Mouse (Mus musculus) G1E (cell line): ENCODE data around the gene Sphk2. TPM values are rescaled to one million over a fixed set of nuclear protein-coding genes. Genes with fewer than 3 reads are reported as not detected.
"Not testable (repeated sequence)": the region's sequence is repeated elsewhere in the genome, so short reads cannot be mapped to it uniquely, and the experiment has no call there.

Experiments used
- ATAC-seq: 2 replicates; pipeline ENCODE4 v1.8.0; 2016; ENCODE audit warnings: mild to moderate bottlenecking; ENCODE audit not compliant: insufficient number of reproducible peaks, poor library complexity, low FRiP score, severe bottlenecking; ENCODE audit errors: extremely low read depth
- DNase-seq: peaks from one replicate; pipeline ENCODE4 v3.0.0; 2012; ENCODE audit warnings: low spot score
- H3K27me3 ChIP-seq: 2 replicates; pipeline ENCODE4 v1.6.1; 2012; ENCODE audit warnings: mild to moderate bottlenecking, low read length, inconsistent platforms; ENCODE audit not compliant: insufficient read depth
- H3K36me3 ChIP-seq: replicated peaks from 2 replicates; pipeline ENCODE3; 2012; ENCODE audit warnings: mild to moderate bottlenecking, inconsistent platforms
- H3K4me1 ChIP-seq: 2 replicates; pipeline ENCODE4 v1.6.1; 2012; ENCODE audit warnings: low read depth, low read length, inconsistent platforms, mixed read lengths; ENCODE audit not compliant: insufficient read depth
- H3K4me3 ChIP-seq: 2 replicates; pipeline ENCODE4 v1.5.1; 2012; ENCODE audit warnings: low read depth, mild to moderate bottlenecking, inconsistent platforms, low read length, moderate library complexity, mixed read lengths
- H3K9me3 ChIP-seq: replicated peaks from 2 replicates; pipeline ENCODE4 v1.6.1; 2012; ENCODE audit warnings: inconsistent platforms
- CTCF ChIP-seq: IDR thresholded peaks from 2 replicates; pipeline ENCODE4 v1.5.1; 2012; ENCODE audit warnings: low read depth, low read length, inconsistent platforms, mixed read lengths
- GATA1 ChIP-seq: IDR thresholded peaks from 2 replicates; pipeline ENCODE4 v1.6.1; 2012; ENCODE audit warnings: borderline replicate concordance, low read length, inconsistent platforms, mixed read lengths
- GATA2 ChIP-seq: IDR thresholded peaks from 2 replicates; pipeline ENCODE4 v1.6.1; 2012; ENCODE audit warnings: low read depth, low read length, inconsistent platforms, borderline replicate concordance
- POLR2AphosphoS5 ChIP-seq: IDR thresholded peaks from 2 replicates; pipeline ENCODE4 v1.6.1; 2012; ENCODE audit warnings: low read depth, low read length, inconsistent platforms; ENCODE audit not compliant: insufficient replicate concordance
- TAL1 ChIP-seq: conservative IDR thresholded peaks from 2 replicates; pipeline ENCODE4 v1.6.1; 2012; ENCODE audit warnings: low read depth, low read length, inconsistent platforms, mixed read lengths
- polyA plus RNA-seq: library from polyadenylated mRNA; stranded (reverse); fragments of >175 nt; gene quantifications from 2 replicates; pipeline ENCODE4 v1.2.3, GENCODE M21; 2012
- total RNA-seq, 2 experiments: library from RNA; stranded (forward) in 1 of 2; stranded (reverse) in 1 of 2; fragments of 200-1000 nt in 1 of 2; fragments of >200 nt in 1 of 2; fragmentation: Nextera tagmentation in 1 of 2; gene quantifications; 2 replicates each; pipeline ENCODE4 v1.2.3; 2014 to 2017

Gene Sphk2
- total and polyA plus RNA-seq, 3 experiments = 9.3 to 96.0 (median 21.4) TPM

DNA sequence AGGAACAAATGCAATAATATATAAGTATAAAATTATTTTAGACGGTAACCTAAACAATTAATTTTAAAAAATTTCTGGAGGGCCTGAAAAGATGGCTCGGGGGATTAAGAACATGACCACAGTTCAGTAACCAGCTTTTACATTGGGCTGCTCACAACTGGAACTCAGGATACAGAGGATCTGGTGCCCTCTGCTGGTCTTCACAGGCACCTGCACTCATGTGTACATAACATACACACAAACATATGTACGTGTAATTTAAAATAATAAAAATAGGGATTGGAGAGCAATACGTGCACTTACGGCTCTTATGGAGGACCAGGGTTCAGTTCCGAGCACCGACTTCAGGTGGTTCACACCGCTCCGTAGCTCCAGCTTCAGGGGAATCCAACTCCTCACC is 48.9 kb downstream of the Sphk2 start:
- TF ChIP-seq POLR2AphosphoS5 (no peak), GATA2 (no peak)
- Histone ChIP-seq H3K4me1 (no peaks in the 10 kb centered on the region), H3K9me3 (0 out of 2 replicates have a peak, but pooled peaks cover 3% of the 10 kb centered on the region), H3K27me3 (peaks cover 45% of the 10 kb centered on the region), H3K4me3 (no peak overlapping the region), H3K36me3 (no peaks in the 10 kb centered on the region)
- no peak for ATAC-seq
- DNase-seq = no peak

DNA sequence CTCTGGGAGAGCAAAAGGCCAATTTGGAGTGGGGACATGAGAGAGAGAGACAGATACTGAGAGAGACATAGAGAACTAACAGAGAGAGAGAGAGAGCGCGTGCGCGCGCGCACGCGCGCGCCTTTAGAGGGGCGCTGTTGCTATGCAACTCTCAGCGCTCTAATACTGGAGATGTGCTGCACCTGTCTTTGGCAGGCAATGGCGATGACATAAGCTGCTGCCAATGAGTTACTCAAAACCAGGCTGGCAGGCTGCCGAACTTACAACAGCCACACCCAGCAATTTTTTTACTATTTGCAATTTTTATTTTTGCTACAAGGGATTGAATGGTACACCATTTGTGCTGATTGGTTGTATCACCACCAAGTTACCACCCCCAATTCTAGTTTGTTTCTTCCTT is 50.0 kb downstream of the Sphk2 start:
- no peak for ATAC-seq
- no peak for DNase-seq
- 0 out of 2 replicates have a peak, but pooled peaks cover 3% of the 10 kb centered on the region for H3K9me3 ChIP-seq
- no peak overlapping the region for H3K4me3 ChIP-seq
- no peaks in the 10 kb centered on the region for H3K36me3 ChIP-seq
- no peak for TF ChIP-seq GATA1
- peaks cover 43% of the 10 kb centered on the region for H3K27me3 ChIP-seq
- H3K4me1 ChIP-seq = no peaks in the 10 kb centered on the region

DNA sequence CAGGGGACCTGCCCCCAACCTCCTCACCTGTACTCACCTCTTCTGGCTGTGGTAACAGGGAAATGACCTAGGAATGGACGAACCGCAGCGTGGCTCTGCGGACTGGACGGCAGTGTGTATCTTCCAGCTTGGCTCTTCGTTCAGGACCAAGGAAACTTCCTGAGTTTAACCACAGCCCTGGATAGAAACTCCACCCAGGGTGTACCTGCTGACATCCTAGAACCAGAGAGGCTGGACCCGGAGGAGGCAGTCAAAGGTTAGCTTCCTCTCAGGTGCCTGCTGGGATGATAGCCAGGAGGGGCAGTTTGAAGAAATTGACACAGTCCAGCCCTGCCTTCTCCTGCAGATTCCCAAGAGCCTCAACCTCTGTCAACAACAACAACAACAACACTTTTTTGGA is 51.6 kb downstream of the Sphk2 start, which contains the start of gene Fut2:
Fut2 (minus strand) TSS at position 234 of the 400 bp plus-strand sequence.
- ATAC-seq (no peak), DNase-seq (no peak)
- Histone ChIP-seq H3K27me3 (peaks cover 34% of the 10 kb centered on the region), H3K4me3 (no peak within 1 kb of the TSS), H3K36me3 (no peaks in the 10 kb centered on the region), H3K9me3 (0 out of 2 replicates have a peak, but pooled peaks cover 3% of the 10 kb centered on the region), H3K4me1 (no peaks in the 10 kb centered on the region)
- no peak for TF ChIP-seq GATA1
- no peak for TF ChIP-seq CTCF
- TF ChIP-seq TAL1 = no peak
- TF ChIP-seq POLR2AphosphoS5 = no peak
- TF ChIP-seq GATA2 = no peak

DNA sequence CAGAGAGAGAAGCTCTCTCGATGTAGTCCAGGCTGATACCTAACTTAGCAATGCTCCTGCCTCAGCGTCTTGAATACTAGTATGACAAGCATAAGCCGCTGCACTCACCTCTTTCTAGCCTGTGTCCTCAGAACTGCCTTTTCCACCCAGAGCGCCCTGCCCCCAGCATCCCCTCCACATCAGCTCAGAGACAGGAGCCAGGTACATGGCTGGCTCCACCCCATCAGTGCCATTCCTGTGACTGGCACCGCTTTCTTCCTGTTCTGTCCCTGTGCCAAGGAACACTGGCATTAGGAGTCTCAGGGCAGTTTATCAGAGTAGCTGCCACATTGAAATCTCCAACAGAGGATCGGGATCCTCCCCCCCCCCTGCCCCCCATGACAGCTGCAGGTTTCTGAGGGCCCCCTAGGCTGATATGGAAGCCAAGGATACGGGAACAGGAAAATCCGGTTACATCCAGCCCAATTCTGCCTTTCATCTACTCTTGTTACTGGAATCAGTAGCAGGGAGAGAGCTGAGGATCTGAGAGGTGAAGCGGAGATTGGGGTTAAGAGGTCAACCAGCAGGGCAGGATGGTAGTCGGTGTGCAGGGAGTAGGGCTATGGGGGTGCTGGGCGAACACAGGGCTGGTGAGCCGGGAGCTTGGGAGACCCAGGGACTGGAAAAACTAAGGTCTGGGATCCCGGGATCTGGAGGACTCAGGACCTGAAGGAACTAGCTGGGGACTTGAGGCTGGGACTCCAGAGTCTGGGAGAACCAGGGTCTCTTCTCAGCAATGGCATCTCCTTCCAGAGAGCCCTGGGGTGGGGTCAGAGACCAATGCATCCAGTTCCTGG is 52.3 kb downstream of the Sphk2 start:
- no peak overlapping the region for H3K4me3 ChIP-seq
- no peaks in the 10 kb centered on the region for H3K36me3 ChIP-seq
- H3K4me1 ChIP-seq = no peaks in the 10 kb centered on the region
- ATAC-seq (no peak), DNase-seq (no peak)
- H3K27me3 ChIP-seq = peaks cover 34% of the 10 kb centered on the region
- no peak for TF ChIP-seq CTCF
- TF ChIP-seq TAL1 = no peak
- no peak for TF ChIP-seq GATA1
- TF ChIP-seq GATA2 = no peak
- H3K9me3 ChIP-seq = 0 out of 2 replicates have a peak, but pooled peaks cover 3% of the 10 kb centered on the region

DNA sequence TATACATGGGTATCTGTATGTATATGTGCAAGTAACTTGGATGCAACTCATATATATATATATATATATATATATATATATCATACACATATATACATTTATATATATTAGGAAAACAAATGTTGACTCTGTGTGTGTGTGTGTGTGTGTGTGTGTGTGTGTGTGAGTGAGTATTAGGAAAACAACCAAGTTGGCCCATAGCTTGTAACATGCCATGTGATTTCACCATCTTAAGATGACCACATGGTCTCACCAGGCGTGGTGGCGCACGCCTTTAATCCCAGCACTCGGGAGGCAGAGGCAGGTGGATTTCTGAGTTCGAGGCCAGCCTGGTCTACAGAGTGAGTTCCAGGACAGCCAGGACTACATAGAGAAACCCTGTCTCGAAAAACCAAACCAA is 56.1 kb downstream of the Sphk2 start:
- peaks cover 31% of the 10 kb centered on the region for H3K27me3 ChIP-seq
- H3K9me3 ChIP-seq, H3K4me3 ChIP-seq, ATAC-seq, H3K36me3 ChIP-seq, H3K4me1 ChIP-seq, DNase-seq: not testable (repeated sequence)

DNA sequence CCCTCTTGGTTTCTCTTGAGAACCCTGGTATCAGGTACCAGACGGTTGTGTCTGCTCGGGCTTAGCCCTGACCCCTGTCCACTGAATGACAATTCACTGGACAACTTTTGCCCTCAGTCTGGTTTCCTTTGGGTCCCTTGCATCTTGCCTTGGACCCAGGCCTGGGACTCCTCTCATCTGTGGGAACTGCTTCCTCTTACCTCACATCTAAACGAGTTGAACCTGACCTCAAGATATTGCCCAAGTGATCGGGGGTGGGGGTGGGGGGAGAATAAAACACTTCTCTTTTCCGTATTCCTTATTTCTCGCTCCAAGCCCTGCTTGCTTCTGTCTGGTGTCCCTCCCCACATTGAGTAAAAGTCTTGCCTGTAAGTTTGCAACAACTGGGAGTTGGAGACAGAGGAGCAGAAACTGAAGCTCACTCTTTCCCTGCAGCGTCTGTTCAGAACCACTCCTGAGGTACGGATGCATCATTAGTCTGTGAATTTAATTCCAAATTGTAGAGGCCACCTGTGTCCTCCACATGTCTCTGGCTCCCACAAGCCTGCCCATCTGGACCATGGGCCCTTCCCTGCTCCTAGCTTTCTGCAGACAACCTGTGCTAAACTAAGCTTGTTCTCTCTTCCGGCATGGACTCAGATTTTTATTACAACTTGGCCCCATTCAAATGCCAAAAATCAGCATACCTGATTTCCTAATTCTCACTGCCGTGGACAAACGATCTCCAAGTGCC is 56.9 kb downstream of the Sphk2 start:
- no peak for DNase-seq

More for the DNA sequence above, 56.9 kb downstream of the Sphk2 start:
- ATAC-seq = no peak
- Histone ChIP-seq H3K36me3 (no peaks in the 10 kb centered on the region), H3K9me3 (no peaks in the 10 kb centered on the region), H3K4me1 (no peaks in the 10 kb centered on the region), H3K27me3 (peaks cover 31% of the 10 kb centered on the region), H3K4me3 (no peak overlapping the region)
- TF ChIP-seq TAL1 (no peak), GATA2 (no peak), GATA1 (no peak), POLR2AphosphoS5 (no peak)

Other genes with a start within 250 kb of the Sphk2 start
Only the 20 nearest of the 32 such genes appear.
- gene Bcat2, start 147.8 kb downstream of the Sphk2 start, total RNA-seq (2014; fragmentation: Nextera tagmentation) = 149 and 178 TPM in 2 replicates
- gene Bcat2, start 147.8 kb downstream of the Sphk2 start, total RNA-seq (2017) = 45.9 and 47.0 TPM in 2 replicates
- gene Bcat2, start 147.8 kb downstream of the Sphk2 start, polyA plus RNA-seq = 73.1 and 114 TPM in 2 replicates
- gene Fgf21, start 102.5 kb downstream of the Sphk2 start, total RNA-seq (2014; fragmentation: Nextera tagmentation) = not detected in 2 replicates
- gene Fgf21, start 102.5 kb downstream of the Sphk2 start, total RNA-seq (2017) = 0.16 TPM in 1 of 2 replicates, not detected in the other
- not detected in 2 replicates for gene Fgf21, start 102.5 kb downstream of the Sphk2 start, polyA plus RNA-seq
- gene Fut1, start 100.7 kb downstream of the Sphk2 start, total RNA-seq (2014; fragmentation: Nextera tagmentation) = not detected in 2 replicates
- 0.16 TPM in 1 of 2 replicates, not detected in the other for gene Fut1, start 100.7 kb downstream of the Sphk2 start, total RNA-seq (2017)
- gene Fut1, start 100.7 kb downstream of the Sphk2 start, polyA plus RNA-seq = not detected in 2 replicates
- gene Izumo1, start 96.2 kb downstream of the Sphk2 start, total RNA-seq (2014; fragmentation: Nextera tagmentation) = 0.68 TPM in 1 of 2 replicates, not detected in the other
- 0.05 TPM in 1 of 2 replicates, not detected in the other for gene Izumo1, start 96.2 kb downstream of the Sphk2 start, total RNA-seq (2017)
- gene Izumo1, start 96.2 kb downstream of the Sphk2 start, polyA plus RNA-seq = 0.10 and 0.12 TPM in 2 replicates
- 0.60 and 0.83 TPM in 2 replicates for gene Rasip1, start 90.5 kb downstream of the Sphk2 start, total RNA-seq (2014; fragmentation: Nextera tagmentation)
- 0.06 and 0.11 TPM in 2 replicates for gene Rasip1, start 90.5 kb downstream of the Sphk2 start, total RNA-seq (2017)
- gene Rasip1, start 90.5 kb downstream of the Sphk2 start, polyA plus RNA-seq = 0.90 and 0.95 TPM in 2 replicates
- not detected in 2 replicates for gene Mamstr, start 78.0 kb downstream of the Sphk2 start, total RNA-seq (2014; fragmentation: Nextera tagmentation)
- gene Mamstr, start 78.0 kb downstream of the Sphk2 start, total RNA-seq (2017) = not detected in 2 replicates
- not detected in 2 replicates for gene Mamstr, start 78.0 kb downstream of the Sphk2 start, polyA plus RNA-seq
- gene Fut2, start 51.6 kb downstream of the Sphk2 start, total RNA-seq (2014; fragmentation: Nextera tagmentation) = not detected in 2 replicates
- gene Fut2, start 51.6 kb downstream of the Sphk2 start, total RNA-seq (2017) = 0.38 TPM in 1 of 2 replicates, not detected in the other
- not detected in 2 replicates for gene Fut2, start 51.6 kb downstream of the Sphk2 start, polyA plus RNA-seq
- gene Ntn5, start 34.0 kb downstream of the Sphk2 start, total RNA-seq (2014; fragmentation: Nextera tagmentation) = not detected in 2 replicates
- gene Ntn5, start 34.0 kb downstream of the Sphk2 start, total RNA-seq (2017) = not detected in 2 replicates
- 0.21 and 0.29 TPM in 2 replicates for gene Ntn5, start 34.0 kb downstream of the Sphk2 start, polyA plus RNA-seq
- gene Sec1, start 23.6 kb downstream of the Sphk2 start, total RNA-seq (2014; fragmentation: Nextera tagmentation) = not detected in 2 replicates
- gene Sec1, start 23.6 kb downstream of the Sphk2 start, total RNA-seq (2017) = not detected in 2 replicates
- 0.02 TPM in 1 of 2 replicates, not detected in the other for gene Sec1, start 23.6 kb downstream of the Sphk2 start, polyA plus RNA-seq
- gene Car11, start 18.2 kb downstream of the Sphk2 start, total RNA-seq (2014; fragmentation: Nextera tagmentation) = 0.92 and 3.5 TPM in 2 replicates
- 0.16 and 0.58 TPM in 2 replicates for gene Car11, start 18.2 kb downstream of the Sphk2 start, total RNA-seq (2017)
- 0.63 and 0.78 TPM in 2 replicates for gene Car11, start 18.2 kb downstream of the Sphk2 start, polyA plus RNA-seq
- gene Dbp, start 12.9 kb downstream of the Sphk2 start, total RNA-seq (2014; fragmentation: Nextera tagmentation) = 22.8 and 30.2 TPM in 2 replicates
- gene Dbp, start 12.9 kb downstream of the Sphk2 start, total RNA-seq (2017) = 33.7 and 37.8 TPM in 2 replicates
- 18.0 and 23.0 TPM in 2 replicates for gene Dbp, start 12.9 kb downstream of the Sphk2 start, polyA plus RNA-seq
- gene Rpl18, start 2.5 kb downstream of the Sphk2 start, total RNA-seq (2014; fragmentation: Nextera tagmentation) = 3,054 and 3,291 TPM in 2 replicates
- 1,837 and 1,972 TPM in 2 replicates for gene Rpl18, start 2.5 kb downstream of the Sphk2 start, total RNA-seq (2017)
- gene Rpl18, start 2.5 kb downstream of the Sphk2 start, polyA plus RNA-seq = 14,383 and 17,578 TPM in 2 replicates
- gene Fam83e, start 3.2 kb upstream of the Sphk2 start, total RNA-seq (2014; fragmentation: Nextera tagmentation) = 0.34 and 0.38 TPM in 2 replicates
- 1.2 and 1.3 TPM in 2 replicates for gene Fam83e, start 3.2 kb upstream of the Sphk2 start, total RNA-seq (2017)
- 0.49 and 0.77 TPM in 2 replicates for gene Fam83e, start 3.2 kb upstream of the Sphk2 start, polyA plus RNA-seq
- not detected in 2 replicates for gene Spaca4, start 7.8 kb upstream of the Sphk2 start, total RNA-seq (2014; fragmentation: Nextera tagmentation)
- gene Spaca4, start 7.8 kb upstream of the Sphk2 start, total RNA-seq (2017) = not detected in 2 replicates
- not detected in 2 replicates for gene Spaca4, start 7.8 kb upstream of the Sphk2 start, polyA plus RNA-seq
- gene Lmtk3, start 65.7 kb upstream of the Sphk2 start, total RNA-seq (2014; fragmentation: Nextera tagmentation) = 1.1 TPM in 1 of 2 replicates, not detected in the other
- not detected in 2 replicates for gene Lmtk3, start 65.7 kb upstream of the Sphk2 start, total RNA-seq (2017)
- gene Lmtk3, start 65.7 kb upstream of the Sphk2 start, polyA plus RNA-seq = 0.03 TPM in 2 replicates
- not detected in 2 replicates for gene Sult2b1, start 66.7 kb upstream of the Sphk2 start, total RNA-seq (2014; fragmentation: Nextera tagmentation)
- 0.05 and 0.35 TPM in 2 replicates for gene Sult2b1, start 66.7 kb upstream of the Sphk2 start, total RNA-seq (2017)
- gene Sult2b1, start 66.7 kb upstream of the Sphk2 start, polyA plus RNA-seq = not detected in 2 replicates
- 14.5 and 18.5 TPM in 2 replicates for gene Cyth2, start 96.6 kb upstream of the Sphk2 start, total RNA-seq (2014; fragmentation: Nextera tagmentation)
- gene Cyth2, start 96.6 kb upstream of the Sphk2 start, total RNA-seq (2017) = 40.9 and 47.6 TPM in 2 replicates
- gene Cyth2, start 96.6 kb upstream of the Sphk2 start, polyA plus RNA-seq = 85.5 and 121 TPM in 2 replicates
- 0.30 TPM in 1 of 2 replicates, not detected in the other for gene Kcnj14, start 106.8 kb upstream of the Sphk2 start, total RNA-seq (2014; fragmentation: Nextera tagmentation)
- gene Kcnj14, start 106.8 kb upstream of the Sphk2 start, total RNA-seq (2017) = 0.23 and 0.33 TPM in 2 replicates
- 0.39 and 0.57 TPM in 2 replicates for gene Kcnj14, start 106.8 kb upstream of the Sphk2 start, polyA plus RNA-seq
- 10.2 and 16.9 TPM in 2 replicates for gene Grwd1, start 112.9 kb upstream of the Sphk2 start, total RNA-seq (2014; fragmentation: Nextera tagmentation)
- gene Grwd1, start 112.9 kb upstream of the Sphk2 start, total RNA-seq (2017) = 20.6 and 21.9 TPM in 2 replicates
- 62.9 and 72.8 TPM in 2 replicates for gene Grwd1, start 112.9 kb upstream of the Sphk2 start, polyA plus RNA-seq
- 125 and 135 TPM in 2 replicates for gene Kdelr1, start 154.8 kb upstream of the Sphk2 start, total RNA-seq (2014; fragmentation: Nextera tagmentation)
- 54.8 and 55.2 TPM in 2 replicates for gene Kdelr1, start 154.8 kb upstream of the Sphk2 start, total RNA-seq (2017)
- gene Kdelr1, start 154.8 kb upstream of the Sphk2 start, polyA plus RNA-seq = 209 and 350 TPM in 2 replicates